Mouse (Mus musculus) neural tube, embryonic 12.5 days (tissue): ENCODE data around the gene Erich2. TPM values are rescaled to one million over a fixed set of nuclear protein-coding genes. Genes with fewer than 3 reads are reported as not detected.

Source experiments
- ATAC-seq: fragments of 200-750 bp; cut with Nextera tagmentation; 2 replicates; pipeline ENCODE4 v1.8.0; 2017; ENCODE audit warnings: low read depth, mild to moderate bottlenecking, moderate TSS enrichment, moderate library complexity; ENCODE audit not compliant: low FRiP score
- H3K27ac ChIP-seq: fragments of 300-500 bp; sonication (generic); 2 replicates; pipeline ENCODE4 v1.5.1; 2016
- H3K27me3 ChIP-seq: fragments of 300-500 bp; sonication (generic); replicated peaks from 2 replicates; pipeline ENCODE4 v1.6.1; 2016; ENCODE audit warnings: mild to moderate bottlenecking
- H3K36me3 ChIP-seq: fragments of 300-500 bp; sonication (generic); 2 replicates; pipeline ENCODE4 v1.6.1; 2016; ENCODE audit warnings: mild to moderate bottlenecking
- H3K4me1 ChIP-seq: fragments of 300-500 bp; sonication (generic); 2 replicates; pipeline ENCODE4 v1.6.1; 2016
- H3K4me2 ChIP-seq: fragments of 300-500 bp; sonication (generic); replicated peaks from 2 replicates; pipeline ENCODE4 v1.6.1; 2016; ENCODE audit warnings: mild to moderate bottlenecking
- H3K4me3 ChIP-seq: fragments of 300-500 bp; sonication (generic); 2 replicates; pipeline ENCODE4 v1.5.1; 2016
- H3K9ac ChIP-seq: fragments of 300-500 bp; sonication (generic); 2 replicates; pipeline ENCODE4 v1.6.1; 2016; ENCODE audit warnings: mild to moderate bottlenecking
- H3K9me3 ChIP-seq: fragments of 300-500 bp; sonication (generic); 2 replicates; pipeline ENCODE4 v1.6.1; 2016; ENCODE audit warnings: mild to moderate bottlenecking
- WGBS: fragments of 180-500 bp; shearing (Covaris S2); methylation state at CpG from one replicate; pipeline ENCODE4 v1.1.7; 2016; 5-methylcytosine and 5-hydroxymethylcytosine counted together
- polyA plus RNA-seq: library from polyadenylated mRNA; unstranded; fragments of >200 nt; fragmentation: Nextera tagmentation; extraction: Ambion mirVana; gene quantifications from 2 replicates; pipeline ENCODE4 v1.2.1, GENCODE M21; 2016

The Erich2 gene
- polyA plus RNA-seq, 1 experiment from 2014 or later = 1.4 TPM

- Histone ChIP-seq H3K27ac (no peak overlapping the region), H3K36me3 (no peaks in the 10 kb centered on the region), H3K9ac (no peak overlapping the region), H3K4me3 (no peak overlapping the region), H3K9me3 (no peaks in the 10 kb centered on the region), H3K4me1 (0 out of 2 replicates have a peak, but pooled peaks cover 5% of the 10 kb centered on the region), H3K27me3 (no peaks in the 10 kb centered on the region), H3K4me2 (no peak overlapping the region)
- 90% methylated on average over 6 of the region's 6 CpGs for WGBS
- no peak for ATAC-seq
Observed at GRCm38 (mm10) chr2:70588200-70588599, 79.6 kb downstream of the Erich2 start.

Other genes starting within 250 kb of the Erich2 start
- gene Sp5, start 33.9 kb upstream of the Erich2 start, polyA plus RNA-seq = 3.9 and 5.2 TPM in 2 replicates
- 17.2 and 21.6 TPM in 2 replicates for gene Gad1, start 44.3 kb downstream of the Erich2 start, polyA plus RNA-seq
- 128 and 131 TPM in 2 replicates for gene Gorasp2, start 152.8 kb downstream of the Erich2 start, polyA plus RNA-seq
- gene Gm26558, start 153.3 kb downstream of the Erich2 start, polyA plus RNA-seq = 4.6 and 4.8 TPM in 2 replicates